Mouse (Mus musculus) adrenal gland, postnatal 36 days (tissue): ENCODE results near the gene Ppfibp2. TPM values are rescaled to one million over a fixed set of nuclear protein-coding genes. Genes with fewer than 3 reads are reported as not detected.

ENCODE experiments used
- DNase-seq, 2 experiments: peaks; one replicate each; pipeline ENCODE4 v3.0.0; 2021; ENCODE audit warnings: mixed read lengths in 1 of 2
- total RNA-seq, 2 experiments: library from RNA; stranded (reverse); gene quantifications; 2 replicates each; pipeline ENCODE4 v1.2.3; 2021

Ppfibp2 gene
- total RNA-seq, 2 experiments from 2014 or later: 4.8 to 5.7 TPM

DNA sequence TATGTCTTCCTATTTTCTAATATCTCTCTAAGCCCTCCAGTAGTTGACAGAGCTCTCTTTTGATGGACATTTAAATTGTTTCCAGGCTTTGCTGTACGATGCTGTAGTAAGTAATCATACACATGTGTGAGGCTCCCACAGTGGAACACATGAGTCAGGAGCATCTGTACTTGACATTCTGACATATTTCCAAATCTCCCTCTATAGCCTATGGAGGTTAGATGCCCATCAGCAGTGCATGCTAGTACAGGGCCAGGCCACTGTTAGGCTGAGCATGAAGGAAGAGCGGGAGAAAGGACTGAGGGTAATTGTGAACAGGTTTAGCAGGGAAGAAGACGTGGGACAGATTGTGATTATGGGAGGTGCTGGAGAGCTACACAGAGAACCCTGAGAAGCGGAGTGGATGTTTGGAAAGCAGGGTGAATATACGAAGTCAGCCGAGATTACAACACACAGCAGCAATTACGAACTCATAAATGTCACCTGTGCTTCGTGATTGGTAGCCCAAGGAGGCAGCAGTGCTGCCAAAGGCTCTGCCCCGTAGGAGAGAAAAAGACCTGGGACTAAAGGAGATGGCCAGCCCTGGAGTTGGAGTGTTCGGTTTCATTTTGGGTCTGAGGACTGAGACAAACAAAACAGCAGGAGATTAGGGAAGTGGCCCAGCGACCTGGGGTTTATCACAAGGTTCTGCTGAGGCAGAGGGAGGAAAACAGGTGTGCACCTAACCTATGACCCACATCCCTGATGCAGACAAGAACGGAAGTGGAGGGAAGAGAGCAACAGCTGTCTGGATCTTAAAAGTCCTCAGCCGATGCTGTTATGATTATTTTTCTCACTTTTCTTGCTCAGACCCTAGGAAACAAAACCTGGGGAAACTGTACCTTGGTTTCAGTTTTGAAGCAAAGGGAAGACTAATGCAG, 107.7 kb downstream of the Ppfibp2 start:
- no peak for DNase-seq

DNA sequence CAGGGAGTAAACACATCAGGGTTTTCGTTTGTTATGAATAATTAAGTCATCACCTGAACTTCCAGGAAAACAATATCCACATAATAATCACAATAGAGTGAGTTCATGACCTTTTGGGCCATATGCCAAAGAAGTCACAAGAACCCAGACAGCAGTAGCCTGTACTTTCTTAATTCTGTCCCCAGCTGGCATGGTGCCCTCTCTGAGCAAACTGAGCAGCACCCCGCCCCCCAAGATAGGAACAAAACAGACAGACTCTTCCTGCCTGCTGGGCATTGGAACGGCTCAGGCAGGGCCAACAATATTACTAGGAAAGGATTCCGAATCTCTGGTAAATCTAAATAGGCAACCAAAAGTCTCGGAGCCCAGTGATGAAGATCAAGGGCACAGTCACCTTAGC, 110.9 kb downstream of the Ppfibp2 start:
- peak; percentile 15 to 48 for DNase-seq

DNA sequence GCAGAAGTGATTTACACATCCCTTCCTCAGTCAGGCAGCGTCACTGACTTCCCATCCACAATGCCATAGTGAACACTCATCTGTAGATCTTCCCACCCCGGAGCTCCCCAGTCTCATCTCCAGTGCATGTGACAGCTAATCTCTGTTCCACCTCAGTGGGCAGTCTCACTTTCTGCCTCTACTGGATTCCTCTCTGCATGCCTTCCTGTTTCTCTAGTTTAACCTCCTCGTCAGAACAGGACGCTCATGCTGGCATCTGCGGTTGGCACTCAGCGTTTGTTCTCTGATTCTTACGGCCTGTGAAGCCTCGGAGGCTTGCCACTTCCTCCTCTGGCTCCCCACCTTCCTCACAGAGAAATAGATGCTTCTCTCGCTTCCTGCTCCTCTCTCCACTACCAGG, 112.6 kb downstream of the Ppfibp2 start:
- DNase-seq: peak in 1 of 2 experiments; percentile 21

DNA sequence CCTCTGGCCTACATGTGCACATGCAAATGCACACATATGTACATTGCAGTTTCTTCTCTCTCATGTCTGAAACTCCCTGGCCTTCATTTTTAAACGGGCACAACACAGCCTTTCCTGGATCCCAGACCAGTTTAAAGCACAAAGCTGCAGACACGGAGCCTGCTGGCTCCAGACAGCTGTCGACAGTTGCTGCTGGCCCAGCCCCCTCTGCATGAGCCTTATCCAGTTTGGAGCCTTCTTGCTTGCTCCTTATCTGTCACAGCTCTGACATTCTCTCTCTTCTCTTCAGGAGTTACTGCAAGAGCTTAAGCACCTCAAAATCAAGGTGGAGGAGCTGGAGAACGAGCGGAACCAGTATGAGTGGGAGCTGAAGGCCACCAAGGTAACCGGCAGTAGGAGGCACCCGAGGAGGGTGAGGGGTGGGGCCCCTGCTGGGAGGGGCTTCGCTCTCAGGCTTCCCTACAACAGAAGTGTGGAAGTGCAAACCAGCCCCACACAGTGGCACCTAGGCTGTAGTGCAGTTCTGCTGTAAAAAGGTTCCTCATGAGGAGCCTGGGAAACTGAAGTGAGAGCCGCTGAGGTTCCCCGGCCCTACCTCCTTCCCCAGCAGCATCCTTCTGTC, 113.6 kb downstream of the Ppfibp2 start:
- peak; percentile 75 to 86 for DNase-seq

DNA sequence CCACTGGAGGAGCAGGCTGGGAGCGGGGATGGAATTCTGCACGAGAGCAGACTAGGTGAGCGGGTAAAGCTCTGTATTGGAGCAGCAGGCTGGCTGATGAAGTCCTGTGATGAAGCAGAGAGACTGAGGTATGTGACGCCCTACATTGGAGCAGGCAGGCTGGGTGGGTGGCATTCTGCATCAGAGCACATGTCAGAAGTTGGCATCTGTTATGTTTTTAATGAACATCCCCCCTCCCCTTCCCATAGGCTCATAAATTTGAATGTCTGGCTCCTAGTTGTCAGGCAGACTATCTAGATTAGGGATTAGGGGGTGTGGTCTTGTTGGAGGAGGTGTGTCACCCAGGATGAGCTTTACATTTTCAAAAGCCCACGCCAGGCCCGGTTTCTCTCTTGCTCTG, 117.7 kb downstream of the Ppfibp2 start:
- no peak for DNase-seq

DNA sequence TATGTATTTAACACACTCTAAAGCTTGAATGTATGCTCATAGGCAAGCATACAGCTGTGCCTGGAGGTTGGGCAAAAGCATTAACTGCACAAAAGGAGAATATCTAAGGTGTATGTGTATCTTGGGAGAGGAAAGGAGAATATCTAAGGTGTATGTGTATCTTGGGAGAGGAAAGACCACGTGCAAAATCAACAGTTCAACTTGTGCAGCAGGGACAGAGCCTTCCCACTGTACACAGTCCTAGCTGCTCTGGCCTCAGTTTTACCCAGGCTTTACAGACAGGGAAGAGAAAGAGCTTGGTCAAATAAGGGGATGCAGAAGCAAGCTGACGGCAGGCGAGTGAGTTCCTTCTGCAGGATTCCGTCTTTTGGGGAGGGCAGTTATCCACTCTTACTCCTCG, 119.1 kb downstream of the Ppfibp2 start:
- no peak for DNase-seq

DNA sequence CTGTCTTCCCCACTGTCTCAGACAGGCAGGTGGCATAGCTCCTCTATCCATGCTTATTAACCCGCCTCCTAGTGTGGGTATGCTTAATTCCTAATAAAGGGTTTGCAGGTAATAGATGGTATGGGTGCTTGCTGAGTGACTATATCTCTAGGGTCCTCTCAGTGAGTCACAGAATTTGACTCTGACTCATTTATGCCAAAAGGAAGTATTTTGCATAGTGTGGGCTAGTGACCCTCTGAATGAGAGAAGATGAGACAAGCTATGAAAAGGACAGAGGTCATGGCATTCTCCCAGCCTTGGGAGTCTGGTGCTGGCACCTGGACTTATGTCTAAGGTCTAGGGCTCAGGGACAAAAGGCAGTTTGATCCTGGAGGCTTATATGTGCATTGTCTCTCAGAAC, 125.8 kb downstream of the Ppfibp2 start:
- no peak for DNase-seq

DNA sequence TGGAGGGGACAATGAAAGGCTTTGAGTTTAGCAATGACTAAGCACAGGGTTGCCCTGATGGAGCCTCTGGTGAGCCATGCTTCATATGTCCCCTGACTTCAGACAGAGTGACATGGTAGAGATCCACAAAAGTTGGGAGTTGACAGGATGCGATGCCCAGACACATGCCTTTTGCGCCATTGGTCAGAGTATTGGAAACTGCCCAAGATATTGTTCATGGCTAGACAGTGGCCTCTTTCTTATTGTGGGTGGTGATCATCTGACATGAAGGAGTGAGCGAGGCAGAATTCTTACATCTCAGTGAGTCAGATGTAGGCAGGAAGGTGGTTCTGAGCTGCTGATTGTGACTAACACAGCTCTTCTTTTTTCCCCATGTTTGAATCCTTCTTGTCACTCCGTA, 127.5 kb downstream of the Ppfibp2 start:
- no peak for DNase-seq

DNA sequence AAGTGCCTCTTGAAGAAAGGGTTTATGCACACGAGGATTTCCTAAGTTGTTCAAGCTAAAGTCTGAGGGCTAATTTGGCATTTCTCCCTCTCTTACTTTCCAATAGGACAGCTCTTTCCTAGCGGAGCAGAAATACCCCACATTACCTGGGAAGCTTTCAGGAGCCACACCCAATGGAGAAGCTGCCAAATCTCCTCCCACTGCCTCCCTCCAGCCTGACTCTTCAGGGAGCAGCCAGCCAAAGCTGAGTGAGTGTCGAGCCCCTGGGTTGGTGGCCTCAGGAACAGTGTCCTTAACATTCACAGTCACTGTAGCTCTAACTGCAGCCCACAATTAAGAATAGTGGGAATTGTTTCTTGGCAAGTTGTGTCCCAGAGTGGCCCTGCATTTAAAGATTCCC, 132.5 kb downstream of the Ppfibp2 start:
- no peak for DNase-seq

DNA sequence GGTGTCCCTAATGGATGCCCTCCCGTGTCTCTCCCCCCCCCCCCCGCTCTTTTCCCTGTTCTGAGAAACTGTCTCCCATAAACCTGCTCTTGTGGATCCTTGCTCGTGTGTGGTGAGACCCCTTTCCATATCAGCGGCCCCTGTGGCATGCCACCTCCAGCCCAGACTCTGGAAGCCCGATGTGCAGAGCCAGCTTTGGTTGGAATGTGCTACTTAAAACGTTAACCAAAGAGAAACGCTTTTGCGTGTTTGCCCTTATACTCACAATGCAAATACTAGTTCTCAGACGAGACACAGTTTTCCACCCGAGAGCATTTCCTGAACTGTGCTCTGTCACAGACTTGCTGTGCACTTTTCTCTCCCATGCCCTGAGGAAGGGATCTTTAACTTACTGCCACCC, 135.6 kb downstream of the Ppfibp2 start:
- no peak for DNase-seq

DNA sequence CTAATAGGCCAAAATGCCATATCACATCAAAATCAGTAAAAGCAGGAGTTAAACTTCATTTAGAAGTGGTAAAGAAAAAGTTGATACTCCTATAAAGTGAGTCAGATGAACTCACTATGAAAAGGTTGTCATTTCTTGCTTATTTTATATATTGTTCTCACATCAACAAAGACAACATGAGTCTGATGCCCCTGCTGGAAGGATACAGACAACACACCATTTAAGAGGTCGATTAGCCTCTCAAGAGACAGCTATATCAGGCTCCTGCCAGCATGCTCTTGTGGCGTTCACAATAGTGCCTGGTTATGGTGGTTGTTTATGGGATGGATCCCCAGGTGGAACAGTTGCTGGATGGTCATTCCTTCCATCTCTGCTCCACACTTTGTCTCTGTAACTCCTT, 138.2 kb downstream of the Ppfibp2 start:
- DNase-seq: no peak

DNA sequence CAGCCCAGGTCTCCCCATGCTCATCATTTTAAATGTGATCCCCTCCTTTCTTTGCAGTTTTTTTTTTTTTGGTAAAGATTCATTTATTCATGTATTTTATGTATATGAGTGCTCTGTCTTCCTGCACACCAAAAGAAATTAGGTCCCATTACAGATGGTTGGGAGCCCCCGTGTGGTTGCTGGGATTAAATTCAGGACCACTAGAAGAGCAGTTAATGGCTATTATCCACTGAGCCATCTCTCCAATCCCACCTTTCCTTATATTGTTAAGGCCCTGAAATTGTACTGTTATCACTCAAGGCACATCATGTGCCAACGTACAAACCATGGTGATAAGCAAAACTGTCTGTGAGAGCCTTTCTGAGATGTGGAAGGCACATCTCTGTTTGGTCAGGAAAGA, 143.7 kb downstream of the Ppfibp2 start:
- peak; percentile 3 to 16 for DNase-seq

DNA sequence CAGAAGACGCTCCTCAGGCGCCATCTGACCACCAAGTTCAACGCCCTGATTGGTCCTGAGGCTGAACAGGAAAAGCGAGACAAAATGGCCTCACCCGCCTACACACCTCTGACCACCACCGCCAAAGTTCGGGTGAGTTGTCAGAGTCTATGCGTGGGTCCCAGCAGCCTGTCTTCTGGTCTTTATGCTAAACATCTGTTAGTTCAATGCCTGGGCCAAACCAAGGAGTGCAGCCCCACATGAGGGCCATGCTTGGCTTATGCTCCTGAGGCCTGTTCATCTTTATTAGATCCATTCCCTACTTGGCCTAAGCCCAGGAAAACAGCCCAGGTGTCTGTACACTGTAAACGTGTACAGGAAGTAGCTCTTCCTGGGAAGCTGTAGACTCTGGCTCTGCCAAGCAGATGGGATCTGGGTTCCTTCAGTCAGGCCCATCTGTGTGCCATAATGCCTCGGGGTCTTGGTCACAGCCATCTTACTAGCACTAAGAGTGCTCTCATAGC, 148.0 kb downstream of the Ppfibp2 start:
- no peak for DNase-seq

DNA sequence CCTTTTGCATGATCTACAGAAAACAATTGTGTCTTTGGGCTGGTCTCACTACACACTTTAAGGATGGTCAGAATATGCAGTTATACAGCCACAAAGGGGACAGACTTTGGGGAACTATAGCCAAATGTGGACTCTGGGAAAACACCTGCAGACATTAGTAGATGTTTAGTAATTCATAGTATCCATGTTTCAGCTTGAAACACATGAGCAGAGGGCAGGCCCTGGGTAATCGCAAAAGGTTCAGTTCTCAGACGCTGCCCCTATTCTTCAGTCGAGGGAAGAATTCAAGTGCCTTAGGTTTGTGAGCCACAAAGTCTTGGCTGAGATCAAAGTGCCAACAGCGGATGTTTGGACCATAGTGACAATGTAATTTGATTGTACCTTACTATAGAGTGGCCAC, 149.4 kb downstream of the Ppfibp2 start:
- DNase-seq: no peak

DNA sequence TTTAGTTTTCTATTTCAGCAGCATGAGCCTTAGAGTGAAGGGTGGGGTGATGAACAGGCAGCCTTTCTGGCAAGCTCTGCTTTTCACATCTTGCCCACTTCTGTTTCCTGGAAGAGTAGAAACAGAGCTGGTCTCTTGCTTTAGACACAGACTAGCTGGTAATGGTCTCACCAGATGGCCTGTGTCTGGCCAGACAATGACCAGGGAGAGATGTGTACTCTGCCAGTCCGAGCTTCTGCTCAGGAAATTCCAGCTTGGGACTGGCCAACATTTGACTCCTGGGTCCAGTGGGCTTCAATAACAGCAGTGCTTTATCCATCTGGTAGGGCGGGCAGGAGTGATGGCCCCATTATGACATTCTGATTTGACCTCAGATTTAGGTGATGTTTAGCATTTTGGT, 150.1 kb downstream of the Ppfibp2 start:
- DNase-seq: no peak

DNA sequence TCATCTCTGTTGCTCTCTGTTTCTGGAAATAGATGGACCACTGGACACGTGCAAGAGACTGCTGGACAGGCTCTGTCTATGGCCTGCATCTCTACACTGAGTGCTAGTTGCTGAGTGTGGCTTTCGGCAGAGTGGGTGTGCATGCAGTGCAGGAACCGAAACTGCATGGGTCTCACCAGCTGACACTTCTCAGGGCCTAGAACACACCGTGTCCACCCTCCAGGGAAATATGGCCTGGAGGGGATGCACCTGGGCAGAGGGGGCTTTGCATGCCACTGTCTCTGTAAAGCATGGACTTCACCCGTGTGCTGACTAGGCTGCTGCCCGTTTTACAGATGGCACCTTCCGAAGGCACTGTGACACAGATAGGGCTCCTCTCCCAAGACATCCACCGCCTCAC, 151.0 kb downstream of the Ppfibp2 start:
- DNase-seq: no peak

DNA sequence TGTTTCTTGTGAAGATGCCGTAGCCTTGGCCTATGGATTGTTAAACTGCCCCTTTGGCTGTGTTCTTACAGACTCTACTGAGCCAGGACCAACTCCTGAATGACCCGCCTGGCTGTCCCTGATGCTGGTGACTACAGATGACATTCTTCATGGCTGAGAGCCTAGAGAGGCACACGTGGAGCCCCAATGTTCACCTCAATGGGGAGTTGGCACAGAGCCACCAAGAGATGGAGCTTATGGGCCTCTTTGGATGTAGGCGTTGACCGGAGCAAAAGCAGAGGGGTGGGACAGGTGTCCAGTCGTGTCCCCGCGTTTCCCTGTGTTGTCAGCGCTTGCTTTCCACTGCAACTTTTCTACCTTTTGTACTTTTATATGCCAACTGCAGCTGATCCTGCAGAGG, 152.5 kb downstream of the Ppfibp2 start:
- DNase-seq: no peak

DNA sequence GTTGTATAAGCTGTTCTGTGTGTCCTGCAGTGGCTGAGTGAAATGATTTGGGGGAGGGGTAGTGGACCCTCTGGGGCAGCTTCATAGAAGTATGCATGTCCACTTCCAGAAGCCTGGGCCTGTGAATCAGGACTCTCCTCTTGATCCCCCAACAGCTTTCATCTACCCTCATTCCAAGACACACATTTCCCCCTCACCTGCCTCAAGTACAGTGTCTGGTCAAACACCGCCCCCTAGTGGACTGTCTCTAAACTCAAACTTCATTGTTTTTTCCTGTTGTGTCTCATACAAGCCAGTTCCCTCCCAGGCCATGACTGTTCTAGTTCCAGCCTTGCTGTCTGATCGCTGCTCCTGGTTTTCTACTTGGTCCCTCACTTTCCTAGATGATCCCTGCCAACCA, 152.9 kb downstream of the Ppfibp2 start:
- DNase-seq: peak; percentile 32 to 64

DNA sequence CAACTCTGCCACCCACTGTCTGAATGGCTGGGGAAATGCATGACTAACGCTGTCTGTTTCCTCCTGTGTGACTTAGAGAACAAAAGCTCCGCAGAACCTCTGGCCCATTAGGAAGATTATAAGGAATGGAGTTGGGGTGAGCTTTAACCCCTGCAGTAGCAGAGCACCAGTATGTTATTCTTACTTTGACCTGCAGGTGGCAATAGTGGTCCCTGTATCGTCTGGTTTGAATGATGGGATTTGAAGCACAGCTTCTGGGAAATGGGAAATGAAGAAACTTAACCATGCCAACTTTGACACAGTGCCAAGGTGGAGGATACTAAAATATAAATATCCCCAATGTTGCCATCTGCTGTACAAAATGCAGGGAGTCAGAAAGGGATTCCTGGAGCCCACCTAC, 154.3 kb downstream of the Ppfibp2 start:
- DNase-seq: peak in 1 of 2 experiments; percentile 18

DNA sequence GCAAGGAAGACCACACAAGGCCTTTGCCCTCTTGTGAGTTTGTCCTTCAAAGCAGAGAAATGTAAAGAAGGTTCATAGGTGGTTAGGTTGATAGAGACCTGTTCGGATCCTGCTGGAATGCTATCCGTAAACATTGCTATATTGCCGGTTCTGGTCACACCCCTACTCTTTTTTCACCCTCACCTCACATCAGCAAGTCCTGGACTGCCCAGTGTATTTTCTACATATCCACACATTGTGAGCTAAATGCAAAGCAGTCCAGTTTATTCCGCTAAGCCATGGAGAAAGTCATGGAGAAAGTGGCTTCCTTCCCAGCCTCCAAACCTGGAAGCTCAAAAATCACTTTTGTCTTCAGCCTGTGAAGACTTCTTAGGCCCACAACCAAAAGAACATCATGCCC, 154.7 kb downstream of the Ppfibp2 start:
- DNase-seq: no peak

DNA sequence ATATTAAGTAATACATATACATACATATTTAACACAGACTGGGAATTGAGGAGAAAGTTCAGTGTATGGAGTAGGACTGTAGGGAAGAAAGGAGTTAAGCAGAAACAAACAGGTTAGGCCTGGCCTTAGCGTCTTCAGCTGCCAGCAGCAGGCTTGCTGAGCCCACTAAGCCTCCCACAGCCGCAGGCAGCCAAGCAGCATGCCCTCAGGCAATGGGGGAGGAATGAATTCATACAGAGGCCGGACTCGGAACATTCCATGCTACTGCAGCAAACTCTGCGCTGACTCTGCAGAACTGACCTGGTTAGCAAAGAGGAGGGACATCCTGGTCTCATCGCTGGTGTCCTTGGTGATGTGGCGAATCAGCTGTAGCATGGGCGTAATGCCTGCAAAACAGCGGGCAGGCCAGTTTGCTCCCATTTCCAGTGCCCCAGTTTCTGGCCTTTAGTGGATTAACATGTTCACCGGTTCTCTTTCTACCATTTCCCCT, 157.1 kb downstream of the Ppfibp2 start:
- DNase-seq: no peak

DNA sequence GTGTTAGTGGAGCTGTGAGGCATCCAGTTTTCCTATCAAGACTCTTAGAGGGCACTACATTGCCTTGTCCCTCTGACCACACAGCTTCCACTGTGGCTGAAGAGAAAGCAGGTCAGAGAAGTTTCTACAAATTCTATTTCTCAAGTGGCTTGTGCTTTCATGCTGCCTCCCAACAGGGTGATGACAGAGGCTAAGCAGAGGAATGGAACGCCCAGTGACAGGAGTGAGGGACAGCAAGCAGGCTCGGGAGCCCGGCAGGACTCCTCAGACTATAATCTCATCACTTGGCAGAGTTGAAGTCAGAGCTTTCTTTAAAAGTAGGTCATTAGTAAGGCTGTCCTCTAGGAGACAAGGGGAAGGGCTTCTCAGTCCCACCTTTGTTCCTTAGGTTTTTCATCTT, 160.9 kb downstream of the Ppfibp2 start:
- DNase-seq: no peak

DNA sequence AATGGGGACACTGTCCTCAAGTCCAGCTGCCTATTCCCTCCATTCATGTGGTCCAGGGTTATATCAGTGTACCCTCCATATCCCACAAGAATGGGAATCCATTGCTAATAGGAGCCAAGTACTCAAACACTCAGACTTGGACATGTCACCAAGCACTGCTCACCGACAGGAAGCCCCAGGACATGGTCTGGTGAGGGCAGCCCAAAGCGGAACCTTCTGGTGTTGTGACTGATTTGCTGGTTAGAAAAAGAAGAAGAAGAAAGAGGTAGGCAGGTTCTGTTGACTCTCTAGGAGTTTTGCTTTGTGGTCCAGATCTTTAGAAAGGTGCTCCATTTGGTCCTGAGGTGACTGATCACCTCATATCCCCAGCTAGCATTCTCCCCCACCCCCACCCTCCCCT, 161.7 kb downstream of the Ppfibp2 start:
- no peak for DNase-seq
